Mouse (Mus musculus): ENCODE data around the gene Wnt3a. TPM values are rescaled to one million over a fixed set of nuclear protein-coding genes. Genes with fewer than 3 reads are reported as not detected.

Gene Wnt3a
- polyA plus RNA-seq, 1 experiment: not detected

DNA sequence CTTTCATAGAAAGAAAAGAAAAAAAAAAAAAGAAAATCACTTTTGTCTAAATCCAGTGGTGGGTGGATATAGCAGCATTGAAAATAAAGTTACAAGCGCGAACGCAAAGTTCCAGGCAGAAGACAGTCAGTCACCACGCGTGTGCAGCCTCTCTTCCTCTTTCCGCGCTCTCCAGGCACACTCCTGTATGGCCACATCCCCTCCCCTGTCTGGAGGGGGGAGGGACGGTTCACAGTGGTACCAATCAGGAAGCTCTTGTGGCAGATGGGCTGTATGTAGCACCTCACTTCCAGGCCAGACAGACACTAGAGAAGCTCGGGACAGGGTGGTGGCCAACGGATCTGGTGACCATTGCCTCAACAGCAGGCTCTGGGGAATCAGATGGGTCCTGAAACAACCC is 42.5 kb downstream of the Wnt3a start:
- Histone ChIP-seq H3K27me3 (ENCODE audit: control insufficient read depth, insufficient read depth, insufficient read length) (peaks cover 86% of the 10 kb centered on the region), H3ac (ENCODE audit: control insufficient read depth, insufficient read length, low read depth) (no peak overlapping the region), H3K36me3 (ENCODE audit: control insufficient read depth, insufficient read depth) (no peaks in the 10 kb centered on the region), H3K79me3 (ENCODE audit: low read depth) (no peaks in the 10 kb centered on the region), H3K79me2 (ENCODE audit: control insufficient read depth, insufficient read depth) (no peaks in the 10 kb centered on the region), H3K4me3 (ENCODE audit: insufficient read depth, poor library complexity, severe bottlenecking) (no peak overlapping the region)
- no peak for TF ChIP-seq MAX (IDR thresholded peaks at IDR 0.05)
- no peak for TF ChIP-seq FOSL1 (IDR thresholded peaks at IDR 0.05; ENCODE audit: insufficient read depth, low read length, poor library complexity, severe bottlenecking)
- no peak for TF ChIP-seq USF1 (IDR thresholded peaks at IDR 0.05; ENCODE audit: low read depth)
- no peak for TF ChIP-seq CTCF (IDR thresholded peaks at IDR 0.05; ENCODE audit: control insufficient read depth, insufficient read depth, insufficient read length)

DNA sequence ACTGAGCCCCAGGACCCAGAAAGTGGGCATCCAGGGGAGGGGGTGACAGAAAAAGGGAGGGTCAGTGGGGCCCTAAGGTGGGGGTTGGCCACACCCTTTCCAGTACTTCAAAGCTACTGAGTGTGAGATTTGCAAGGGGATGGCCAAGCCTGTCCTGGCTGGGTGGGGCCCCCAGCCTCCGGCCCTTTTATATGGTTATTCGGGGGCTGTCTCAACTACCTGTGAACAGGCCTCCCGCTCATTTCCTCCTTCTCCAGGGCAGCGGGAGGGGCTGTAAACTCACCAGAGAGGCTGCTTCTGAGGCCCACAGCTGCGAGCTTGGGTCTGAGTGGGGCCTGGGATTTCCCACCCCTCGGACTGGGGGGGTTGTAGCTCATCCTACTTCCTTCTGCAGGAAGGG is 46.7 kb downstream of the Wnt3a start:
- H3K79me2 ChIP-seq (ENCODE audit: control insufficient read depth, insufficient read depth): no peaks in the 10 kb centered on the region
- H3K4me3 ChIP-seq (ENCODE audit: insufficient read depth, poor library complexity, severe bottlenecking): no peak overlapping the region
- H3K27me3 ChIP-seq (ENCODE audit: control insufficient read depth, insufficient read depth, insufficient read length): peaks cover 90% of the 10 kb centered on the region
- TF ChIP-seq CTCF (IDR thresholded peaks at IDR 0.05; ENCODE audit: control insufficient read depth, insufficient read depth, insufficient read length) (no peak), MYOD1 (IDR thresholded peaks at IDR 0.05; ENCODE audit: control insufficient read depth, insufficient read length, low read depth) (no peak)
- H3K36me3 ChIP-seq (ENCODE audit: control insufficient read depth, insufficient read depth): no peaks in the 10 kb centered on the region
- no peaks in the 10 kb centered on the region for H3K79me3 ChIP-seq (ENCODE audit: low read depth)
- no peak overlapping the region for H3ac ChIP-seq (ENCODE audit: control insufficient read depth, insufficient read length, low read depth)

DNA sequence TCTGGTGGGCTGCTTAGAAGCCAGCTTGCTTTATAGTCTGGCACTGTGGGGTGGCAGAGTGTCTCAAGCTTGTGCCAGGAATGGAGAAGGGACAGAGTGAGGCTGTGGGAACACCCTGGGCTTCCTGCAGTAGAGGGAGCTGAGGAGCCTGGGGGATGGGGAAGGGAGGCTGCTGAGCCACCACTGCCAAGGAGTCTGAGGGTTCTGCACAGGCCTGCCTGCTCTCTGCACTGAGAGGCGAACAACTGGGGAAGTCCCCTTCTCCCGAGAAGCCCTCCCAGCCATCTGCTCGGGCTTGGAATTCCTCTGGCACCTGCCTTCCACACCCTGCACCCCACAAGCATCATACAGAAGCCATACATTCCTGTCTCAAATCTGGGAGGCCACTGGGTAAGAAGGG is 48.7 kb downstream of the Wnt3a start:
- no peaks in the 10 kb centered on the region for H3K79me3 ChIP-seq (ENCODE audit: low read depth)
- H3K36me3 ChIP-seq (ENCODE audit: control insufficient read depth, insufficient read depth): no peaks in the 10 kb centered on the region
- no peak overlapping the region for H3ac ChIP-seq (ENCODE audit: control insufficient read depth, insufficient read length, low read depth)
- no peaks in the 10 kb centered on the region for H3K79me2 ChIP-seq (ENCODE audit: control insufficient read depth, insufficient read depth)
- peaks cover 79% of the 10 kb centered on the region for H3K27me3 ChIP-seq (ENCODE audit: control insufficient read depth, insufficient read depth, insufficient read length)
- TF ChIP-seq MYOG (IDR thresholded peaks at IDR 0.05; ENCODE audit: control insufficient read depth, extremely low read depth, insufficient read length) (no peak), MYOD1 (IDR thresholded peaks at IDR 0.05; ENCODE audit: control insufficient read depth, insufficient read length, low read depth) (no peak), CEBPB (IDR thresholded peaks at IDR 0.05; ENCODE audit: low read depth) (no peak), FOSL1 (IDR thresholded peaks at IDR 0.05; ENCODE audit: insufficient read depth, low read length, poor library complexity, severe bottlenecking) (no peak), CTCF (IDR thresholded peaks at IDR 0.05; ENCODE audit: control insufficient read depth, insufficient read depth, insufficient read length) (no peak), MAX (IDR thresholded peaks at IDR 0.05) (no peak), USF1 (IDR thresholded peaks at IDR 0.05; ENCODE audit: low read depth) (no peak)
- no peak overlapping the region for H3K4me3 ChIP-seq (ENCODE audit: insufficient read depth, poor library complexity, severe bottlenecking)

DNA sequence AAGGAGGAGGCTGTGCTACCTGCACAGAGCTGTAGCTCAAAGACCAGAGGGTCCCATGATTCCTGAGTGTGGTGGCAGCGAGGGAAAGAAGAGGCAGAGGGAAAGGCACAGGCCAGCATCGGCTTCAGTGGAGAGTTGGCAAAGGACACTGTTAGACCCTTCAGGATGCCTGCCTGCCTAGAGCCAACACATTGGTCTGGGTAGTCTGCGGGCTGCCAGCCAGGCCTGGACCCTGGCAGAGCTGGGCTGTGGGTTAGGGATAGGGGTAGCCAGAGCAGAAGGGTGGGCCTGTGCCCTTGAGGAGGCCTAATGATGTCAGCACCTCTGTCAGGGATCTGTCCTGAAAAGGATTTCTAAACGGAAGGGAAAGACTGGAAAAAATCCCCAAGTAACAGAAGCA is 50.8 kb downstream of the Wnt3a start:
- H3K79me2 ChIP-seq (ENCODE audit: control insufficient read depth, insufficient read depth): no peaks in the 10 kb centered on the region
- H3K27me3 ChIP-seq (ENCODE audit: control insufficient read depth, insufficient read depth, insufficient read length): peaks cover 69% of the 10 kb centered on the region
- no peaks in the 10 kb centered on the region for H3K79me3 ChIP-seq (ENCODE audit: low read depth)
- TF ChIP-seq MYOD1 (IDR thresholded peaks at IDR 0.05; ENCODE audit: control insufficient read depth, insufficient read length, low read depth): no peak
- no peaks in the 10 kb centered on the region for H3K36me3 ChIP-seq (ENCODE audit: control insufficient read depth, insufficient read depth)
- no peak overlapping the region for H3K4me3 ChIP-seq (ENCODE audit: insufficient read depth, poor library complexity, severe bottlenecking)
- no peak overlapping the region for H3ac ChIP-seq (ENCODE audit: control insufficient read depth, insufficient read length, low read depth)

DNA sequence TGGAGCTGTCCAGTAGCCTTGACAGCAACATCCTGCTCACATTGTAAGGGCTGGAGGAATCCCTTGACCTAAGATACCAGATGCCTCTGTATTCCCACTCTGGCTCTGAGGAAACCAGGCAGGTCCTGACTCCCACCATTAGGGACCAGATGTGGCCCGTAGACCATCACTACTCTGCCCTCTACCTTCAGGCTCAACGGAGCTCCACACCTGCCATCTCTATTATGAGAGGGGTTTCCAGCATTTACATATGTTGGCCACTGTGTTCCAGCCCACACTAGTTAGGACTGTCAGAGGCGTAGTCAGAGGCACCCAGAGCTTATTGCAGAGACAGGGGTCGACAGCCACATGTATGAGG is 51.1 kb downstream of the Wnt3a start:
- Histone ChIP-seq H3ac (ENCODE audit: control insufficient read depth, insufficient read length, low read depth) (no peak overlapping the region), H3K79me2 (ENCODE audit: control insufficient read depth, insufficient read depth) (no peaks in the 10 kb centered on the region), H3K4me3 (ENCODE audit: insufficient read depth, poor library complexity, severe bottlenecking) (no peak overlapping the region), H3K36me3 (ENCODE audit: control insufficient read depth, insufficient read depth) (no peaks in the 10 kb centered on the region), H3K27me3 (ENCODE audit: control insufficient read depth, insufficient read depth, insufficient read length) (peaks cover 65% of the 10 kb centered on the region), H3K79me3 (ENCODE audit: low read depth) (no peaks in the 10 kb centered on the region)
- TF ChIP-seq MAX (IDR thresholded peaks at IDR 0.05) (no peak), USF1 (IDR thresholded peaks at IDR 0.05; ENCODE audit: low read depth) (no peak), CEBPB (IDR thresholded peaks at IDR 0.05; ENCODE audit: low read depth) (no peak), MYOG (IDR thresholded peaks at IDR 0.05; ENCODE audit: control insufficient read depth, extremely low read depth, insufficient read length) (no peak), FOSL1 (IDR thresholded peaks at IDR 0.05; ENCODE audit: insufficient read depth, low read length, poor library complexity, severe bottlenecking) (no peak), MYOD1 (IDR thresholded peaks at IDR 0.05; ENCODE audit: control insufficient read depth, insufficient read length, low read depth) (no peak), CTCF (IDR thresholded peaks at IDR 0.05; ENCODE audit: control insufficient read depth, insufficient read depth, insufficient read length) (no peak)

DNA sequence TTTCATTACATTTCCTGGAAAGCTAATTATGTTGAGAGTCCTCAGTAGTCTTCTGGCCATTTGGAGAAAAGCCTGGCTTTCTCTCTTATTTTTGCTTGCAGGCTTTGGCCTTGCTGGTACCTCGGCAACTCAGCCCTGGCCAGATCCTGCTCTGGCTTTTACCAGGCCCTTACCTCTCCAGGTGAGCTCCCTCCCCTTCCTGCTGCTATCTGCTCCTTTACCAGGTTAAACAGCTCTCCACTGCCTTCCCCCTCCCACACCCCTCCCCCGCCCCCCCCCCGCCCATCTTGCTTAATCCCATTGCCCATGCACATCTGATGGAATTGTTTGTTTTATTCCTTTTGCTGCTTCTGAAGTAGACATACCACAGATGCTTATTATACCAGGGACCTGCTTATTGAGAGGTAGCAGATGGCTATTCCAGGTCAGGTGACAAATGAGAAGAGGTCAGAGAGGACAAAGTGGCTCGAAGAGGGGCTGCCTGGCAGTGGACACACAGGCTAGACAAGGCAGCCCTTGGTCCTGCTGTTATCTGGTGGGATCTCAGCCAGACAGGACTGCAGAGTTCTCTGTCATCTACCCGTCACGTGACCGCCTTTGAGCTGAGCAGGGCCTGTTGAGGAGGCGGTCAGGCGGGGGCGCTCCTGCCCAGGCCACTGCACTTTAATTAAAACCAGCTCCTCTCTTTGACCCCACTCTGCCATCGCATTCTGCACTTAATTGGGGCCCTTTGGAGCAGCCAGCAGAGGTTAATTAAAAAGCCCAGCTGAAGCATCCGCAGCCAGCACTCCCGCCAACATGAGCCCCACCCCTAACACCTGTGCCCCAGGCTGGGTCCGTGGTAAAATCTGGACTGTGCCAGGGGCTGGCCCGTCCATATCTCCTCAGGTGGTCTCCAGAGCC is 51.8 kb downstream of the Wnt3a start:
- TF ChIP-seq USF1 (IDR thresholded peaks at IDR 0.05; ENCODE audit: low read depth) (peak; percentile 71), CEBPB (IDR thresholded peaks at IDR 0.05; ENCODE audit: low read depth) (no peak), MAX (IDR thresholded peaks at IDR 0.05) (no peak)
- H3ac ChIP-seq (ENCODE audit: control insufficient read depth, insufficient read length, low read depth): no peak overlapping the region
- H3K27me3 ChIP-seq (ENCODE audit: control insufficient read depth, insufficient read depth, insufficient read length): peaks cover 59% of the 10 kb centered on the region
- no peaks in the 10 kb centered on the region for H3K79me3 ChIP-seq (ENCODE audit: low read depth)
- no peaks in the 10 kb centered on the region for H3K79me2 ChIP-seq (ENCODE audit: control insufficient read depth, insufficient read depth)
- no peaks in the 10 kb centered on the region for H3K36me3 ChIP-seq (ENCODE audit: control insufficient read depth, insufficient read depth)
- no peak overlapping the region for H3K4me3 ChIP-seq (ENCODE audit: insufficient read depth, poor library complexity, severe bottlenecking)

All from C2C12 (cell line).